9 mouse cellular contexts compared by ENCODE assay signal in genomic region chr9:65267742-65268515, GRCm38 (mm10). TPM values are rescaled to one million over a fixed set of nuclear protein-coding genes. Genes with fewer than 3 reads are reported as not detected.
A peak's percentile ranks its signal among the peaks of the same experiment; 100 is the strongest.
DNase-seq lines count a peak whose midpoint lies in the region; ATAC-seq and TF ChIP-seq lines count a peak whose summit lies in the region.
"Had no signal": no experiment of that assay in that cellular context is flagged by ENCODE, and none has a peak within 500 bp of the region (broad histone marks: within the 10 kb centered on the region; RNA-seq: fewer than 3 reads in every experiment).

No protein-coding gene starts in this region.

- DNase-seq in embryo, embryonic 11 days: peak; percentile 46
- no peak for DNase-seq in embryo, embryonic 9.5 days (ENCODE audit: extremely low spot score)
- peak; percentile 67 for DNase-seq in kidney, postnatal 0 days (ENCODE audit: low spot score)
- DNase-seq in spleen, postnatal 36 days (ENCODE audit: low spot score in 2 of 2): no peak
- no peak for DNase-seq in urinary bladder, adult 2 months (ENCODE audit: low spot score)

- H3K27ac ChIP-seq in forebrain, embryonic 16.5 days (ENCODE audit: low read length): peak overlapping the region; percentile 91
- no peak overlapping the region for H3K27ac ChIP-seq in kidney, postnatal 0 days
- peak overlapping the region; percentile 47 for H3K27ac ChIP-seq in limb, embryonic 15.5 days
- H3K27ac ChIP-seq: liver, embryonic 14.5 days had no signal

- no peak overlapping the region for H3K4me2 ChIP-seq in forebrain, embryonic 16.5 days (ENCODE audit: low read length)
- no peak overlapping the region for H3K4me2 ChIP-seq in kidney, postnatal 0 days (ENCODE audit: low read length)
- H3K4me2 ChIP-seq in limb, embryonic 15.5 days: no peak overlapping the region

- peaks cover 11% of the 10 kb centered on the region for H3K4me1 ChIP-seq in forebrain, embryonic 16.5 days (replicated peaks; ENCODE audit: control insufficient read depth, insufficient read depth, low read length)
- peaks cover 6% of the 10 kb centered on the region for H3K4me1 ChIP-seq in kidney, postnatal 0 days (replicated peaks; ENCODE audit: insufficient read depth, low read length)
- peaks cover 22% of the 10 kb centered on the region for H3K4me1 ChIP-seq in limb, embryonic 15.5 days

- H3K9ac ChIP-seq in forebrain, embryonic 16.5 days (replicated peaks; ENCODE audit: low read depth, low read length): peak overlapping the region; percentile 48
- H3K9ac ChIP-seq in kidney, postnatal 0 days (ENCODE audit: low read depth, low read length): no peak overlapping the region
- no peak overlapping the region for H3K9ac ChIP-seq in limb, embryonic 15.5 days
- H3K9ac ChIP-seq: liver, embryonic 14.5 days had no signal

- H3K36me3 ChIP-seq in forebrain, embryonic 16.5 days (ENCODE audit: control insufficient read depth, insufficient read depth): no peaks in the 10 kb centered on the region
- no peaks in the 10 kb centered on the region for H3K36me3 ChIP-seq in kidney, postnatal 0 days (ENCODE audit: insufficient read depth, low read length)
- H3K36me3 ChIP-seq in limb, embryonic 15.5 days: no peaks in the 10 kb centered on the region

- peak; percentile 98 for ATAC-seq in forebrain, embryonic 16.5 days
- ATAC-seq in kidney, postnatal 0 days (replicated peaks; ENCODE audit: low FRiP score, low read depth): no peak
- no peak for ATAC-seq in limb, embryonic 15.5 days (ENCODE audit: insufficient number of reproducible peaks, low FRiP score, low TSS enrichment, low read depth)
- ATAC-seq in activated CD4-positive, CD25-positive, alpha-beta regulatory T cell, adult 4 months: no peak

- WGBS in forebrain, embryonic 16.5 days: 6% methylated on average over 7 of the region's 7 CpGs
- 30% methylated on average over 7 of the region's 7 CpGs for WGBS in kidney, postnatal 0 days
- WGBS in limb, embryonic 15.5 days: 39% methylated on average over 7 of the region's 7 CpGs

- TF ChIP-seq CTCF in kidney, postnatal 0 days (IDR thresholded peaks at IDR 0.05; ENCODE audit: low read depth): no peak

- no peak overlapping the region for H3K4me3 ChIP-seq in forebrain, embryonic 16.5 days (replicated peaks; ENCODE audit: low read length)
- H3K4me3 ChIP-seq in kidney, postnatal 0 days (replicated peaks; ENCODE audit: low read depth, low read length): no peak overlapping the region
- H3K4me3 ChIP-seq in limb, embryonic 15.5 days: no peak overlapping the region

- no peaks in the 10 kb centered on the region for H3K27me3 ChIP-seq in forebrain, embryonic 16.5 days (replicated peaks; ENCODE audit: control insufficient read depth, insufficient read depth, low read length)
- H3K27me3 ChIP-seq in kidney, postnatal 0 days (ENCODE audit: insufficient read depth, low read length): no peaks in the 10 kb centered on the region; the same call in 1 of the 2 replicates
- no peaks in the 10 kb centered on the region for H3K27me3 ChIP-seq in limb, embryonic 15.5 days

- H3K9me3 ChIP-seq in forebrain, embryonic 16.5 days (ENCODE audit: control insufficient read depth, low read length): no peaks in the 10 kb centered on the region
- H3K9me3 ChIP-seq in kidney, postnatal 0 days (replicated peaks; ENCODE audit: low read length): no peaks in the 10 kb centered on the region
- H3K9me3 ChIP-seq in limb, embryonic 15.5 days: no peaks in the 10 kb centered on the region

RNA-seq across cellular contexts. Expression of gene Cilp, which starts 2.9 kb away (rescaled TPM):
- 0.18 and 0.20 TPM in 2 replicates for polyA plus RNA-seq in forebrain, embryonic 16.5 days (2015; fragmentation: Nextera tagmentation; extraction: Ambion mirVana)
- 0.33 and 0.51 TPM in 2 replicates for polyA plus RNA-seq in kidney, postnatal 0 days (2015; fragmentation: Nextera tagmentation; extraction: Ambion mirVana)
- 11.0 and 13.8 TPM in 2 replicates for polyA plus RNA-seq in limb, embryonic 15.5 days (2015; fragmentation: Nextera tagmentation; extraction: Ambion mirVana)
- polyA plus RNA-seq in activated CD4-positive, CD25-positive, alpha-beta regulatory T cell, adult 4 months (2017; shearing (Covaris generic)): not detected
- 1.5 and 4.2 TPM in 2 replicates for polyA plus RNA-seq in urinary bladder, adult 2 months (2012; rRNA removed)

RNA-seq across cellular contexts. Expression of gene Clpx, which starts 26.1 kb away (rescaled TPM):
- polyA plus RNA-seq in forebrain, embryonic 16.5 days (2015; fragmentation: Nextera tagmentation; extraction: Ambion mirVana): 45.0 and 48.0 TPM in 2 replicates
- polyA plus RNA-seq in kidney, postnatal 0 days (2015; fragmentation: Nextera tagmentation; extraction: Ambion mirVana): 59.5 and 62.3 TPM in 2 replicates
- 54.2 and 55.3 TPM in 2 replicates for polyA plus RNA-seq in limb, embryonic 15.5 days (2015; fragmentation: Nextera tagmentation; extraction: Ambion mirVana)
- 10 to 100 TPM; 35.1 to 35.3 TPM for polyA plus RNA-seq in activated CD4-positive, CD25-positive, alpha-beta regulatory T cell, adult 4 months (2017; shearing (Covaris generic))
- 23.9 and 25.2 TPM in 2 replicates for polyA plus RNA-seq in urinary bladder, adult 2 months (2012; rRNA removed)

Comparison
In these comparisons a context has a peak if more than half of its experiments do, and no peak if none do; other contexts are left out.
1. DNase-seq: peak in embryo, embryonic 11 days (single experiment) and kidney, postnatal 0 days (single experiment); none in embryo, embryonic 9.5 days (single experiment), spleen, postnatal 36 days (0 of 2) and urinary bladder, adult 2 months (single experiment).